Mouse (Mus musculus) liver (tissue): ENCODE results near the gene Tigd3.
A peak's percentile ranks its signal among the peaks of the same experiment; 100 is the strongest.
"Not testable (repeated sequence)": the region's sequence is repeated elsewhere in the genome, so short reads cannot be mapped to it uniquely, and the experiment has no call there.

Experiments
- DNase-seq: peaks from one replicate; pipeline ENCODE4 v3.0.0-alpha.2; 2020; ENCODE audit warnings: mixed read lengths

The Tigd3 gene

GRCm38 (mm10) chr19:5921715-5922114, 27.8 kb upstream of the Tigd3 start:
- DNase-seq, result peak; percentile 77

GRCm38 (mm10) chr19:5913007-5913719, 19.2 kb upstream of the Tigd3 start, which contains the start of gene Dpf2:
Gene Dpf2 (minus strand): TSS chr19:5913010.
- DNase-seq, result peak; percentile 62

DNA sequence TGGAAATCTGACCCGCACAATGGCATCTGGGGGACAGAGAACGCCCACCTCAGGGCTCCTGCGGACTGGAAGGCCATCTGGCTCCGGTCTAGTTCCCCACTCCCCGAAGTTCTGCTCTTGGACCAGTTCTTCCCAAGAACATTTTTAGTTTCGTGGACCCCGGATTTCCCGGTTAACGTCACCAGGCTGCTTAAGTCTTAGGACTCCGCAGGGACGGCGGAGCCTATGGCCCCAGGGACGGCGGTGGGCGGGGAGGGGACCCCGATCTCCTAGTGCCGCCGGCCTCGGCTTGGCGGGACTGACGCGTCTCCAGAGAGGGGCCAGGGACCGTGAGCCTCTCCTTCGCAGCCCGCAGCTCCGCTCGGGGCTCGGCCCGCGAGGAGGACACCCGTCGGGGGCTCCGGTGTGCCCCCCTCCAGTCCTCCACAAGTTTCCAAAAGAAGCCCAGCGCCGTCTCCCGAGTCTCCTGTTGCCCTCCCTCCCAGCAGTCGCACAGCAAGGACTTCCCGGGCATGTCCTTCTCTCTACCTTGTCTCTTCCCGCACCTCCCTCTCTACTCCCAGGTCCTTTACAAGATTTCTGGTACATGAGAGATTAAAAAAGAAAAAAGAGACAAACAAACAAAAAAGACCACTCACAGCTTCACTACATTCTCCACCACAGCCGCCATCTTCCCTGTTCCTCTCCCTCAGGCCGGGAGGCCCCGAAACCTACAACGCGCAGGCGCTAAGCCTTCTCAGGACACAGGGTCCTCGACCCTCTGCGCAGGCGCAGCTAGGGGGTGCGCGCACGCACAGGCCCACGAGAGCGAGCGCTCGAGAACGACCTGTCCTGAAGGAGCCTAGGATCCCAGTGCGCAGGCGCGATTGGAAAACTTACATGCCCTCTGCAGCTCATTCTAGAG, 18.4 kb upstream of the Tigd3 start:
- DNase-seq, result peak; percentile 100

GRCm38 (mm10) chr19:5911430-5912102, 17.6 kb upstream of the Tigd3 start:
- DNase-seq, result no peak

GRCm38 (mm10) chr19:5910221-5910620, 16.3 kb upstream of the Tigd3 start:
- DNase-seq, result no peak

GRCm38 (mm10) chr19:5907275-5907674, 13.3 kb upstream of the Tigd3 start:
- DNase-seq, result no peak

GRCm38 (mm10) chr19:5893282-5894001, 507 bp downstream of the Tigd3 start:
- no peak for DNase-seq

GRCm38 (mm10) chr19:5892735-5893134, 1.2 kb downstream of the Tigd3 start:
- no peak for DNase-seq

GRCm38 (mm10) chr19:5892262-5892661, 1.7 kb downstream of the Tigd3 start:
- no peak for DNase-seq

DNA sequence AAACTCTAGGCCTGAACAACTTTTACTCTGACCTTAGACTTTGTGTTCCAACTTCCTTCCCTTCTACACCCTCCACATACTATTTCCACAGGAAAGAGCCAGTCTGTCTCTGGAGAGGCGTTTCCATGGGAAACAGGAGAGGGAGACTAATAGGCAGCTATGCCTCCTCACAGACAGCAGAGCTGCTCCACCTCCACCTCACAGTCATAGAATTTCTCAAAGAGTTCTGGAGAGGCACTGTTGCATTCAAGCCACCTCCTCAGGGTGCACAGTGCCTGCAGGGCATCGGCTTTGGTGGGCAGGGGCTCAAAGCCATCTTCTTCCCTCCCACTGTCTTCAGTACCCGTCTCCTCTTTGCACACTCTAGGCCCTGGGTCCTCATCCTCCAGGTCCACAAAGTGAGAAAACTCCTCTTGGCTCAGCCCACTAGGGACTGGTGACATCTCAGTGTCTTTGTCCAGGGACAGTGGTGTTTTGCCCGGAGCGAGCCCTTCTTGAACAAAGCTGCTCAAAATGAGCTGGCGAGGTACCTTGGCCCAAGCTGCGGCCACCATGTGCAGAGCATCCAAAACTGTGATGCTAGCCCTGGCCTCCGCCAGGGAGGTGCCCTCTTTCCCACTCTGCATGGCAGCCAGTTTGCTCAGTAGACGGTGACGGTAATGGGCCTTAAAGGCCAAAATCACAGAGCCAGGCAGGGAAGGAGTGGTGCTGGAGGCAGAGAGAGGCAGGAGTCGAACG, 2.3 kb downstream of the Tigd3 start:
- no peak for DNase-seq

DNA sequence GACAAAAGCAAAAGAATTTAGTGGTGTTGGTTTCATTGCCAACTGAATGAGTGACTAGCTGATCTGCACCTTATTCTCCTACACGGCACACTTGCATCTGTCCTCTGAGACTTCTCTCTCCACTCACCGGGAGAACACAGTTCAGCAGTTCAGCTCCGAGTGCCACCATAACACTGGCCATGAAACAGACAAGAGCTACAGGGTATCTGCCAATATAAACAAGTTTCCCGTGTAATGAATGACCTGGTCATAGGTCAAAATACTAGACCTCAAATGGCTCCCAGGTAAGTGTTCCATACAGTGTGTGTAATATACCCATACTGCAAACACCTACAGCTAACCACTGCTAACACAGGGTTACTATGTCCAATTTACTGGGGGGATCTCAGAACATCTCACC, 4.7 kb downstream of the Tigd3 start:
- no peak for DNase-seq

- no peak for DNase-seq
These were observed 6.6 kb downstream of the Tigd3 start for GRCm38 (mm10) chr19:5887234-5887815.

DNA sequence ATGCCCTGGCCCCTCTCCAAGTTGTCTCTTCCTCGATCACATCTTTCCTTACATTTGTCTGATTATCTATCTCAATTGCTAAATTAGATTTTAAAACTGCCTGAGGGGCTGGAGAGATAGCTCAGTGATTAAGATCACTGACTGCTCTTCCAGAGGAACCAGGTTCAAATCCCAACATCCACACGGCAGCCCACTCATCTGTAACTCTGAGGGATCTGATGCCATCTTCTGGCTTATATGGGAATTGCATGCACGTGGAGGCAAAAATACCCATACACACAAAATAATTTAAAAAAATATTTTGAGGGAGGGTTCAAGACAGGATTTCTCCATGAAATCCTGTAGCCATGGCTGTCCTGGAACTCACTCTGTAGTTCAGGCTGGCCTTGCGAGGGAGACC, 8.1 kb downstream of the Tigd3 start:
- no peak for DNase-seq

DNA sequence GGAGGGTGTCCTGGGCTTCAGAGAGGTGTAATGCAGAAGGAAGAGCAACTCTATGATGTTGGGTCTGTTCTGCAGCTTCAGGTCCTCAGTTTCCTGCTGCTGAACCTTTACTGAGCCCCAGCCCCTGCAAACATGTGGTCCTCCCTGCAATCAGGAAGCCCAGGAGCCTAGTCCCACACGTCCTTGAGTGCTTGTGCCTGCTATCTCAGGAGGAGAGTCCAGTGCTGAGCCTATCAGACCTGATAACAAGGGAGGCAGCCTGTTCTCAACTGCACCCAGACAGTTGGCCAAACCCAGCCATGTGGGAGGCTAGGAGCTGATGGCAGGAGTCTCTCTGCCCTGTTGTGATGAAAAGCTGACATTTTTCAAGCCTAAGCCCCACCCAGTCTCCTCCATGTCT, 10.0 kb downstream of the Tigd3 start:
- DNase-seq, result peak; percentile 74

DNA sequence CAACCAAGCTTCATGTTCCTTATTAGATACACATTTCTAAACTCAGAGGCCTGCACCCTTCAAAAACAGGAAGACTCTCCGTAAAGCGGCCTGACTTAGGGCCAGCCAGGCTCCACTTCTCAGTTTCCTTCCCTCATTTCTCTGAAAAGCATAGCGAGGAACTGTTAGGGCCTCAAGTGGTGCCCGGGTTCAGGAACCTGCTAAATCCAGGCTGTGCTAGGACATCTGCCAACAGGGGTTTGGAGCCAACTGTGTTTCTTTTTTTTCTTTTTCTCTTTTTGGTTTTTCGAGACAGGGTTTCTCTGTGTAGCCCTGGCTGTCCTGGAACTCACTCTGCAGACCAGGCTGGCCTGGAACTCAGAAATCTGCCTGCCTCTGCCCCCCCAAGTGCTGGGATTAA, 11.9 kb downstream of the Tigd3 start:
- not testable (repeated sequence) for DNase-seq

DNA sequence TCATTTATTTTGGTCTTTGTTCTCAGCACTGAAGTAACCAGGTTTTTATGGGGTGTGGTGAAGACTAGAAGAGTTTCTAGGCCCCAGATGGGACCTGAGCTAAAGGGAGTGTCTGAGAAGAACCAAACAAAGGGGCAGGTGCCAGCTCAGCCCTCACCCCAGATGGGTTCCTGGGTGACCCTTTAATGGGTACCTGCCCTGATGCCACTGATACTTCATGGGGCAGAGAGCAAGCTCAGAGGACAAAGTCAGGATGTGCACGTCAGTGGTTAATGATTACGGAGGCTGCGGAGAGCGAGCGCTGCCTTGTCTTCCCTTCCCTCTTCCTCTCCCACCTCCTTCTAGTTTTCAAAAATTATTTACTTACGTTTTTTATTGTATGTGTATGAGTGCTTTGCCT, 12.8 kb downstream of the Tigd3 start:
- no peak for DNase-seq

GRCm38 (mm10) chr19:5879735-5880134, 14.2 kb downstream of the Tigd3 start:
- DNase-seq, result no peak

DNA sequence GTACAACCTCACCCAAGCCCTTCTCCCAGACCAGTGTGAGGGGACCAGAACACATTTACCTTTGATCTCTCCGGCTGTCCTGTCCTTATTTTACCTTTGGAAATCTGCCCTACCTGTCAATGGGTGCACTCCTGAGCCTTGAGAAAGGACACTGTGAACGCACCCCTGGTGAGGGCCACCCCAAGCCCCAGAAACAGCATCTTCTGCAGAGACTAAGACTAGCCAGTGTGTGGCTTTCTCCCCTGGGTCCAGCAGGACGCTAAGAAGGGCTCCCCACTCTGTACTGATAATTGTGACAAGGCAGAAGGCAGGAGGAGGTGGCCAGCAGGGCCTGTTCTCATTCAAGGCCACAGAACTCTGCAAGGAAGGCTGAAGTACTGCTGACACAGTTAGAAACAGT, 15.0 kb downstream of the Tigd3 start:
- no peak for DNase-seq

GRCm38 (mm10) chr19:5878362-5878722, 15.6 kb downstream of the Tigd3 start:
- no peak for DNase-seq

DNA sequence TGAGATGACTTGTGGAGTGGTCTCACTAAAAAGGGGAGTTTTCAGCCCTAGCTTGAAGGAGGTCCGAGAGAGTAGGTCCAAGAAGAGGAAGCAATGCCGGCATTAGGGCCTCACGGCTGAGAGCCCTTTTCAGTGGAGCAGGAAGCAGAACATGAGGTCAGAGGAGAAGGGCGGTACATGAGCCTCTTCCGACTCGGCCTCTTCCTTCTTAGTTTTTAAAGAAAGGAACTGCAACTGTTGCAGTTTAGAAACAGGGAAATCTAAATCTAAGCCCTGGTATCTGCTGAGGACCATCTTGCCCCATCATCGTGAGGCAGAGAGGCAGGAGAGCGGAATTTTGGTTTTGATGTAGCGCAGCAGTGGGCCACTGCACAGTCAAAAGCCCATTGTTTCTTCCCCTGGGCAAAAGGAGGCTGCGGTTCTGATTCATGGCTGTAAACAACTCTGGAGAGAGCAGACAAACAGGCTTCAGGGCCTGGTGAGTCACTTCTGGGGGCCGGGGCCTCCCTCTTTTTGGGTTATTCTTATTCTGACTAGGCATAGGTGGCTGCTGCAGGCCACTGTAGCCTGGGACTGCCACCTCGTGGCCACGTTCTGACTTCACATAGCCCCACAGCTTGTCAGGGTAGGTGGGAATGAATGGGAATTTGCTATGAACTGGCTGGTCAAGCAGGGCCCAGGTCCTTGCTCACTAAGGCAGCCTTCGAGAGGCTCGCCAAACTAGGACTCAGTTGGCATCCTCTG, 16.2 kb downstream of the Tigd3 start, which contains the start of gene Slc25a45:
Slc25a45 (plus strand) TSS at position 191 of the 744 bp plus-strand sequence.
- DNase-seq, result peak; percentile 68

- peak; percentile 94 for DNase-seq
These were observed 18.9 kb downstream of the Tigd3 start, which contains the start of gene Frmd8 for GRCm38 (mm10) chr19:5874969-5875480. Gene Frmd8 (minus strand): TSS chr19:5875274.
